Mouse (Mus musculus): ENCODE measurements around the gene Sntg2.

DNA sequence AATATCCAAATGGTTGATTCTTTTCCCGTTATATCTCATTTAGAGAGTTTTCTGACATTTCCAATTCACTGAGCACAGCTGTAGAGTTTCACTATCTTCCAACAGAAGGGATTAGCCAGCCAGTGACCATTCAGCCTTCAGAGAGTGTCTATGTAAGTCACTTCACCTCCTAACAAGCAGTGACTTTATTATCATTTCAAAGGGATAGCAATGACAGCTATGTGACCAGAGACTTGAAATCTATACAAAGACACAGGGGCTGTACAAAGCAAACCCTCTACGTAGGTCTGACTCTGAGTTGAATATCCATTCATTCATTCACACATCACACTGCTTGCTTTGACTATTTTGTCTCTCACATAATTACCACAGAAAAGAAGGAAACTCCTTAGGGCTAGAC is 138.2 kb downstream of the Sntg2 start:
- TF ChIP-seq GATA1 (IDR thresholded peaks at IDR 0.05; ENCODE audit: low read length) (no peak), TAL1 (IDR thresholded peaks at IDR 0.05; ENCODE audit: low read length) (no peak)
